Mouse (Mus musculus) activated CD4-positive, CD25-positive, alpha-beta regulatory T cell, adult 9 weeks (primary cell): Measurements from ENCODE around the gene Gm5414. TPM values are rescaled to one million over a fixed set of nuclear protein-coding genes. Genes with fewer than 3 reads are reported as not detected.

Experiments used
- polyA plus RNA-seq: library from polyadenylated mRNA; unstranded; fragments of 100-300 nt; shearing (Covaris generic); gene quantifications from one replicate; pipeline ENCODE4 v1.2.1, GENCODE M21; 2017

The Gm5414 gene
- polyA plus RNA-seq = not detected

GRCm38 (mm10) chr15:101627884-101628283 is at the start of gene Gm5414:
TSS of gene Gm5414 (minus strand) at chr15:101628188.

GRCm38 (mm10) chr15:101647280-101647679 is 19.3 kb upstream of the Gm5414 start, which contains the start of gene Gm5478:
TSS of gene Gm5478 (minus strand) at chr15:101647380.

Other genes with a start within 250 kb of the Gm5414 start
- not detected for gene Krt7, start 217.1 kb downstream of the Gm5414 start, polyA plus RNA-seq
- gene Krt87, start 189.4 kb downstream of the Gm5414 start, polyA plus RNA-seq = 0.44 TPM
- gene Krt88, start 180.4 kb downstream of the Gm5414 start, polyA plus RNA-seq = not detected
- not detected for gene Krt81, start 164.4 kb downstream of the Gm5414 start, polyA plus RNA-seq
- not detected for gene Krt86, start 154.7 kb downstream of the Gm5414 start, polyA plus RNA-seq
- gene Krt83, start 136.7 kb downstream of the Gm5414 start, polyA plus RNA-seq = 5.7 TPM
- gene Gm49425, start 110.9 kb downstream of the Gm5414 start, polyA plus RNA-seq = not detected
- gene Krt84, start 95.4 kb downstream of the Gm5414 start, polyA plus RNA-seq = not detected
- not detected for gene Krt82, start 77.5 kb downstream of the Gm5414 start, polyA plus RNA-seq
- gene Krt90, start 65.2 kb downstream of the Gm5414 start, polyA plus RNA-seq = not detected
- gene Krt75, start 54.3 kb downstream of the Gm5414 start, polyA plus RNA-seq = not detected
- not detected for gene Gm5478, start 19.2 kb upstream of the Gm5414 start, polyA plus RNA-seq
- gene Krt6b, start 52.1 kb upstream of the Gm5414 start, polyA plus RNA-seq = not detected
- not detected for gene Krt6a, start 66.1 kb upstream of the Gm5414 start, polyA plus RNA-seq
- gene Krt5, start 84.7 kb upstream of the Gm5414 start, polyA plus RNA-seq = not detected
- not detected for gene Krt71, start 114.9 kb upstream of the Gm5414 start, polyA plus RNA-seq
- not detected for gene Krt72, start 158.3 kb upstream of the Gm5414 start, polyA plus RNA-seq
- gene Krt73, start 174.2 kb upstream of the Gm5414 start, polyA plus RNA-seq = not detected
- not detected for gene Krt2, start 190.0 kb upstream of the Gm5414 start, polyA plus RNA-seq
- not detected for gene Krt1, start 222.6 kb upstream of the Gm5414 start, polyA plus RNA-seq
- gene Krt77, start 241.5 kb upstream of the Gm5414 start, polyA plus RNA-seq = not detected